Mouse (Mus musculus): Measurements from ENCODE around the gene Efhd1.

The Efhd1 gene

DNA sequence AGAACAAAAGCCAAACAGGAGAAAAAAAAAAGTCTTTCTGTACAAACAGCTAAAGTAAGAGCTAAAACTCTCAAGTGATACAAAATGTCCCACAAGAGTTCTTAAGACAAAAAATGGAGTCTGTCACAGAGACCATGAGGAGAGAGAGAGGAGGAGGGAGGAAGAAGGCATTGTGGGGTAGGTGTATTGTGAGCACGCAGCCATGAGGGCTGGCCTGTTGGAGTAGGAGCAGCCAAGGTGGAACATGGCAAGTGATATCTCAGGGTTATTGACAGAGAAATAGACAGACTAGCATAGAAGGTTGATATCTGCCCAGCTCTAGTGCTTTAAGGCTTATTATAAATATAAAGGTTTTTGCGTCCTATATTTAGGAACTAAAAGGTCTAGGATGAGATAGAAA is 48.5 kb downstream of the Efhd1 start:
- DNase-seq = no peak

DNA sequence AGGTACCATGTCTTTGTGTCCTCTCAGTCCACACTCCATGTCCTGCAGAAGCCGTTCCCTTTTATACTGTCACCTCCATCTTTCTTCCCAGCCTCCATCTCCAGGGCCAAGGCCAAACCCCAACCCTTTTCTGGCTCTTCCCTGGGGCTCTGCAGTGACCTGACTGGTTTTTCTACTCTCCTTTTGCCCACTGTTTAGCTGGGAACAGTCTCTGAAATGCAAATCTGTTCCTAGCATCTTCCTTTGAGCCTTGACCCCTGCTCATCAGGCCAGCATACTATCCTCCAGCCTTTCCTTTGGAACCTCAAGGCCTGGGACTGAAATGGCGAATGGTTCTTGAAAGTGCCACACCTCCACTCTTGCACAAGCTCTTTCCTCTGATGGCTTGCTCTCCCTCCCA is 49.0 kb downstream of the Efhd1 start:
- DNase-seq = no peak

DNA sequence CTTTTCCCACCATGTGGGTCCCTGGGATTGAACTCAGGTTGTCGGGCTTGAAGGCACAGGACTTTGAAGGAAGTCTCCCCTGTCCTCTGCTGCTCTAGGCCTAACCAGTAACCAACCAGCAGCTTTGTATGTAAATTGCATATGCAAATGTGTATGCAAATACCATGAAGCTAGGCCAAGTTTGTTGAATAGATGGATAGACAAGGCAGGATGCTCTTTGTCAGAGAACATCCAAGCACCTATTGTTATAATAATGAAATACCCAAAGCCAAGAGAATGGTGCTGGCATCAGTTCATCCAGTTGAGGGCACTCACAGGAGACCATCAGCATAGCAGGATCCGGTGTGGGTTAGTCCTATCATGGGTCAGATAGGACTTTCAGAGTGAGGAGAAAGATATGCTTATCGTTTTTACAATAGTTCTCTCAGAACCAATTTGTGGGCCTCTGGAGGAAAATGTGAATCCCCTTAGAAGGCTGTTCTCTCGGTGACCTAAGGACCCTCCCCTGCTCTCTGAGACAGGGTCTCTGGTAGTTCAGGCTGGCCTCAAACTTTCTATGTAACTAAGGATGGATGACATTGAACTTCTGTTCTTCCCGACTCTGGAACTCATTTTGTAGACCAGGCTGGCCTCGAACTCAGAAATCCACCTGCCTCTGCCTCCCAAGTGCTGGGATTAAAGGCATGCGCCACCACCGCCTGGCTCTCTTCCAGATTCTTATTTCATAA is 49.8 kb downstream of the Efhd1 start:
- no peak for DNase-seq

GRCm38 (mm10) chr1:87315431-87315830 is 51.3 kb downstream of the Efhd1 start:
- DNase-seq = no peak

DNA sequence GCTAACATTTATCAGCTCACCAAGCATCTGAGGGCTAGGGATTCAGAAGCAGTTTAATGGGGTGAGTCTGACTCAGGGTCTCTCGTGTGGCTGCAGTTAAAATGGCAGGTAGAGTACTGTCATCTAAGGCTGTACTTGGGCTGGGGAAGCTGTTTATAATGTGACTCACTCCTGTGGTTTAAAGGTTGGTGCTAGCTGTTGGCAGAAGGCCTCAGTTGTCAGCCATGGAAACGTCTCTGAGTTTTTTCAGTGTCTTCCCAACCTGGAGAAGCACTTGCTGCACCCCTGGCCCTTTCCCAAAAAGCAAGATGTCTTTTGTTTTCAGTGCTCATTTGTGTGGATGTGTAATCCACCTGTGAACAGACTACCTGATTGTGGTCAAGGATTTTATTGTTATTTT is 51.7 kb downstream of the Efhd1 start:
- no peak for DNase-seq

DNA sequence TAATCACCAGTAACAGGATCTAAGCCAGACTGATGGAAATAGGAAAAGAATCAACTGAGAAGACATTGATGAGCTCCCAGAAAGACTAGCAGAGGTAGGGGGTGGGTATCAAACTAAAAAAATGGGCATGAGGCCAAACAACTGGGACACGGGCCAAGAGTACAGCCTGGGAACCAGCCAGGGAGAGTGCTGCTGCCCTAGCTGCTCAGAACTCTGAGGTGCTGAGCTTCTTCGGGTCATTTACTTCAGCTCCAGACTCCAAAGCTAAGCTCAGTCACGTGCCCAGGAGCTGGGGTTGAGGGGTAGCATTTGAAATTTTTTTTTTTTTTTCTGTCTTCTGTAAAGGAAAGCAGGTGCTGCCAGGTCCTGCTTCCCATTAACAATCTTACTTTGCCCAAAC is 52.5 kb downstream of the Efhd1 start:
- no peak for DNase-seq

DNA sequence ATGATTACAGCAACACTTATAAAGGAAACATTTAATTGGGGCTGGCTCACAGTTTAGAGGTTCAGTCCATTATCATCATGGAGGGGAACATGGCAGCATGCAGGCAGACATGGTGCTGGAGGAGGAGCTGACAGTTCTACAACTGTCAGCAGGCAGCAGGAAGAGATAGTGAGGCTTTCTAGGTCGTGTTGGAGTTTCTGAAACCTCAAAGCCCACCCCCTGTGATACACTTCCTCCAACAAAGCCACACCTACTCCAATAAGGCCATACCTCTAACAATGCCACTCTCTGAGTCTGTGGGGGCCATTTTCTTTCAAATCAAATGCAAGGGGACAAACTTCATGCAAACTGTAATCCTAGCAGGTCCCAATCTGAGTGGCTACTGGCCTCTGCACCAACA is 56.9 kb downstream of the Efhd1 start:
- no peak for DNase-seq

GRCm38 (mm10) chr1:87322778-87323177 is 58.6 kb downstream of the Efhd1 start:
- no peak for DNase-seq

- no peak for DNase-seq
Observed at GRCm38 (mm10) chr1:87324649-87325048, 60.5 kb downstream of the Efhd1 start.

- peak; percentile 93 for DNase-seq
Observed at GRCm38 (mm10) chr1:87326742-87327163, 62.6 kb downstream of the Efhd1 start, which contains the start of gene Gigyf2. Gene Gigyf2 (plus strand): TSS chr1:87326998.

GRCm38 (mm10) chr1:87327165-87327861 is 63.1 kb downstream of the Efhd1 start:
- no peak for DNase-seq

DNA sequence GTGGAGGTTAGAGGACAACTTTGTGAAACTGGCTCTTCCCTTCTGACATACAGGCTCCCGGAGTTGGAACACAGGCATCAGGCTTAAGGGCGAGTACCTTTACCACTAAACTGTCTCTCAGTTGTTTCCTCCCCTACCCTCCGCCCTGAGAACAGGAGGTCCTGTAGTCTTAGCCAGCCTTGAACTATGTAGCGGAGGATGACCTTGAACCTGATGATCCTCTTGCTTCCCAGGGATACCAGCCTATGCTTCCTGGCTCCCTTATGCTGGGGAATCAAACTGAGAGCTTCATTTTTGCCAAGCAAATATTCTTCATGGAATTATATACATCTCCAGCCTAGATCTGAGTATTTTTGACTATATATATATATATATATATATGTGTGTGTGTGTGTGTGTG is 67.6 kb downstream of the Efhd1 start:
- DNase-seq = no peak

GRCm38 (mm10) chr1:87350576-87350975 is 86.4 kb downstream of the Efhd1 start:
- DNase-seq = no peak

DNA sequence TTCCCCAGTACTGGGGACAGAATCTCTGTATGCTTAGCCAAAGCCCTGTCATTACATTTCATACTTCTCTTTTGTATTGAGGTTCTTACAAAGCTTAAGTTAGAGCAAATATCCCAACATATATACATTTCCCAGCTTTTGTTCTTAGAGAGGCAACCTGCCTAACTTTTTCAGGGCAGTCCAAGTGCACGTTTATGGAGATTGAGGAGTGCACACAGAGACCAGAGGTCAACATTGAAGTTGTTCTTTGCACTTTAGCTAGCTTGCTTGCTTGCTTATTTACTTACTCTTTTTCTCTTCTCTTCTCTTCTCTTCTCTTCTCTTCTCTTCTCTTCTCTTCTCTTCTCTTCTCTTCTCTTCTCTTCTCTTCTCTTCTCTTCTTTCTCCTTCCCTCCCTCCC is 96.1 kb downstream of the Efhd1 start:
- DNase-seq = no peak

Measured in cerebellum, adult 11 months (tissue).